ENCODE assay signal across 11 mouse cellular contexts in the genomic region with DNA sequence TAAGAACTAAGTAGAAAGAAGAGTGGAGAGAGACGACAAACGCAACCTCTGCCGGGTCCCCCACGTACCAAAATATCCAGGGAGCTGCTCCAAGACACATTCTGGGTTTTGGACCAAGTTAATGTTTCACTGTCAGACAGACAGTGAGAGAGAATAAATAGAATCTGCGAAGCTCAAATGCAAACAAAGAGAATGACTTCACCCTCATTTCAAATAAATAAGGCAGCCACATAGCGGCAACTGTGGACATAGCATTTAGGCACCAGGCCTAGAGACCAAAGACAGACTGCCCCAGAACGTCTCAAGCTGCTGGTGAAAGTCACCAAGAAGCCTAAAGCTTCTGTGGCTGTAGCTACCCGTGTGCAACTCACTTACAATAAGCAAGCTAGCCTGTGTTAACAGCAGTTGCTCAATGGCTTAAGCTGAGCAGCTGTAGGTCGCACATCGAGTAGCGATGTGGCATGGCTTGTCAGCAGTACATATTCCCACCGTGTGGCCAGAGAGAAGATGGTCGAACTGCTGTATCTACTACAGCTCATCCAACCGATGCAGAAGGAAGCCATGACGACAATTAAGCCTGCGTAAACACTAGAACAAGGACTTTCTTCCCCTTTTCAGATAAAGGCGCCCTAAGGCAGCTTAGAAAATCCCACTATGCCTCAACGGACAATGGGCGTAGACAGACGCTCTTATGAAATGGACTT. TPM values are rescaled to one million over a fixed set of nuclear protein-coding genes. Genes with fewer than 3 reads are reported as not detected.
A peak's percentile ranks its signal among the peaks of the same experiment; 100 is the strongest.
DNase-seq lines count a peak whose midpoint lies in the region; ATAC-seq and TF ChIP-seq lines count a peak whose summit lies in the region.
"Had no signal": no experiment of that assay in that cellular context is flagged by ENCODE, and none has a peak within 500 bp of the region (broad histone marks: within the 10 kb centered on the region; RNA-seq: fewer than 3 reads in every experiment).

No protein-coding gene starts in this region.

- no peaks in the 10 kb centered on the region for H3K27me3 ChIP-seq in forebrain, embryonic 10.5 days (ENCODE audit: poor library complexity, severe bottlenecking)
- H3K27me3 ChIP-seq in forebrain, embryonic 11.5 days (ENCODE audit: control insufficient read depth, insufficient read depth, low read length), result no peaks in the 10 kb centered on the region
- H3K27me3 ChIP-seq in hindbrain, postnatal 0 days (ENCODE audit: insufficient read depth, low read length), result no peaks in the 10 kb centered on the region
- H3K27me3 ChIP-seq in hindbrain, embryonic 16.5 days (replicated peaks; ENCODE audit: control insufficient read depth, insufficient read depth, low read length), result no peaks in the 10 kb centered on the region
- H3K27me3 ChIP-seq in spleen, adult 2 months (ENCODE audit: control insufficient read depth, insufficient read depth, low read length), result no peaks in the 10 kb centered on the region
- H3K27me3 ChIP-seq: neural tube, embryonic 13.5 days had no signal

- no peak for ATAC-seq in forebrain, embryonic 11.5 days (replicated peaks; ENCODE audit: low FRiP score)
- no peak for ATAC-seq in hindbrain, postnatal 0 days
- ATAC-seq in hindbrain, embryonic 16.5 days, result no peak

- WGBS in forebrain, embryonic 10.5 days, result 85% methylated on average over 20 of the region's 20 CpGs
- 79% methylated on average over 20 of the region's 20 CpGs for WGBS in forebrain, embryonic 11.5 days
- WGBS in hindbrain, postnatal 0 days, result 68% methylated on average over 20 of the region's 20 CpGs
- 68% methylated on average over 20 of the region's 20 CpGs for WGBS in hindbrain, embryonic 16.5 days
- 64% methylated on average over 20 of the region's 20 CpGs for WGBS in spleen, adult 2 months

- no peak overlapping the region for H3K9ac ChIP-seq in forebrain, embryonic 11.5 days (ENCODE audit: low read length)
- no peak overlapping the region for H3K9ac ChIP-seq in hindbrain, postnatal 0 days (replicated peaks; ENCODE audit: low read length)
- H3K9ac ChIP-seq in hindbrain, embryonic 16.5 days (ENCODE audit: low read depth, low read length), result no peak overlapping the region
- H3K9ac ChIP-seq: neural tube, embryonic 13.5 days had no signal

- TF ChIP-seq POLR2A in spleen, adult 2 months (IDR thresholded peaks at IDR 0.05; ENCODE audit: low read depth, low read length), result no peak

- H3K36me3 ChIP-seq in forebrain, embryonic 10.5 days (replicated peaks), result no peaks in the 10 kb centered on the region
- H3K36me3 ChIP-seq in forebrain, embryonic 11.5 days (ENCODE audit: control insufficient read depth, insufficient read depth, low read length), result no peaks in the 10 kb centered on the region
- H3K36me3 ChIP-seq in hindbrain, postnatal 0 days (ENCODE audit: insufficient read depth, low read length), result no peaks in the 10 kb centered on the region
- no peaks in the 10 kb centered on the region for H3K36me3 ChIP-seq in hindbrain, embryonic 16.5 days (ENCODE audit: control insufficient read depth, insufficient read depth, low read length)
- H3K36me3 ChIP-seq in spleen, adult 2 months (ENCODE audit: control insufficient read depth, insufficient read depth, low read length), result no peaks in the 10 kb centered on the region
- H3K36me3 ChIP-seq: neural tube, embryonic 13.5 days had no signal

- no peak; the same call in 1 of the 2 replicates for TF ChIP-seq CTCF in hindbrain, postnatal 0 days (IDR thresholded peaks at IDR 0.05; ENCODE audit: low read depth)
- no peak for TF ChIP-seq CTCF in spleen, adult 2 months (IDR thresholded peaks at IDR 0.05; ENCODE audit: extremely low read depth, insufficient read depth, insufficient read length, insufficient replicate concordance)

- no peaks in the 10 kb centered on the region for H3K9me3 ChIP-seq in forebrain, embryonic 10.5 days
- no peaks in the 10 kb centered on the region for H3K9me3 ChIP-seq in forebrain, embryonic 11.5 days (ENCODE audit: control insufficient read depth, low read length)
- H3K9me3 ChIP-seq in hindbrain, postnatal 0 days (ENCODE audit: low read length), result no peaks in the 10 kb centered on the region
- no peaks in the 10 kb centered on the region for H3K9me3 ChIP-seq in hindbrain, embryonic 16.5 days (ENCODE audit: control insufficient read depth, low read length)
- H3K9me3 ChIP-seq: neural tube, embryonic 13.5 days had no signal

- no peak overlapping the region for H3K4me2 ChIP-seq in forebrain, embryonic 11.5 days (ENCODE audit: low read depth, low read length, severe bottlenecking)
- no peak overlapping the region for H3K4me2 ChIP-seq in hindbrain, postnatal 0 days (ENCODE audit: low read depth, low read length)
- no peak overlapping the region for H3K4me2 ChIP-seq in hindbrain, embryonic 16.5 days (ENCODE audit: low read length)
- H3K4me2 ChIP-seq: neural tube, embryonic 13.5 days had no signal

- no peak for DNase-seq in forebrain, embryonic 10.5 days (ENCODE audit: extremely low spot score, low spot score)
- DNase-seq in forebrain, embryonic 11.5 days (ENCODE audit: low spot score), result no peak
- no peak for DNase-seq in hindbrain, postnatal 0 days (ENCODE audit: low spot score)
- no peak for DNase-seq in spleen, adult 2 months (ENCODE audit: low read depth in 1 of 2, low spot score in 2 of 2)
- no peak for DNase-seq in spleen, postnatal 4 days (ENCODE audit: low spot score in 2 of 2)
- no peak for DNase-seq in thymus, postnatal 4 days
- DNase-seq in gastrocnemius, postnatal 10 days, result no peak
- DNase-seq: cerebellum, adult 11 months; kidney, adult 18-20 months had no signal

- H3K4me1 ChIP-seq in forebrain, embryonic 10.5 days, result peaks cover 59% of the 10 kb centered on the region
- H3K4me1 ChIP-seq in forebrain, embryonic 11.5 days (replicated peaks; ENCODE audit: control insufficient read depth, insufficient read depth, low read length), result peaks cover 5% of the 10 kb centered on the region
- H3K4me1 ChIP-seq in hindbrain, postnatal 0 days (ENCODE audit: insufficient read depth, low read length), result peaks cover 14% of the 10 kb centered on the region; the same call in 1 of the 2 replicates
- 0 out of 2 replicates have a peak, but pooled peaks cover 5% of the 10 kb centered on the region for H3K4me1 ChIP-seq in hindbrain, embryonic 16.5 days (ENCODE audit: control insufficient read depth, insufficient read depth, low read depth, low read length)
- H3K4me1 ChIP-seq in spleen, adult 2 months (ENCODE audit: control insufficient read depth, insufficient read depth, insufficient read length), result peaks cover 3% of the 10 kb centered on the region; the same call in 1 of the 2 replicates

- peak overlapping the region; percentile 78 for H3K27ac ChIP-seq in forebrain, embryonic 10.5 days
- H3K27ac ChIP-seq in forebrain, embryonic 11.5 days (ENCODE audit: low read depth, low read length), result no peak overlapping the region
- peak overlapping the region; percentile 5; the same call in 1 of the 2 replicates for H3K27ac ChIP-seq in hindbrain, postnatal 0 days
- H3K27ac ChIP-seq in hindbrain, embryonic 16.5 days (ENCODE audit: low read depth, low read length), result no peak overlapping the region
- H3K27ac ChIP-seq in spleen, adult 2 months (ENCODE audit: insufficient read depth, low read length), result 0 out of 2 replicates have a peak overlapping the region, but pooled peaks have one; percentile 10
- H3K27ac ChIP-seq: neural tube, embryonic 13.5 days had no signal

- no peak overlapping the region for H3K4me3 ChIP-seq in forebrain, embryonic 10.5 days
- no peak overlapping the region for H3K4me3 ChIP-seq in forebrain, embryonic 11.5 days (ENCODE audit: low read depth, low read length)
- H3K4me3 ChIP-seq in hindbrain, postnatal 0 days (ENCODE audit: low read length), result no peak overlapping the region
- no peak overlapping the region for H3K4me3 ChIP-seq in hindbrain, embryonic 16.5 days (ENCODE audit: low read length)
- H3K4me3 ChIP-seq in spleen, adult 2 months (ENCODE audit: extremely low read depth, insufficient read depth, insufficient read length), result no peak overlapping the region
- H3K4me3 ChIP-seq: neural tube, embryonic 13.5 days had no signal

RNA-seq across cellular contexts. Expression of gene Spon2, which starts 0.6 kb away (rescaled TPM):
- polyA plus RNA-seq in forebrain, embryonic 10.5 days (2016; fragmentation: Nextera tagmentation; extraction: Ambion mirVana), result 2.6 and 3.6 TPM in 2 replicates
- 2.3 and 5.2 TPM in 2 replicates for polyA plus RNA-seq in forebrain, embryonic 11.5 days (2014; fragmentation: Nextera tagmentation; extraction: Ambion mirVana)
- 4.3 TPM in 2 replicates for total RNA-seq in hindbrain, postnatal 0 days (2014; rRNA removed)
- polyA plus RNA-seq in hindbrain, postnatal 0 days (2015; fragmentation: Nextera tagmentation; extraction: Ambion mirVana), result 3.6 and 3.9 TPM in 2 replicates
- polyA plus RNA-seq in hindbrain, embryonic 16.5 days (2015; fragmentation: Nextera tagmentation; extraction: Ambion mirVana), result 4.7 and 6.2 TPM in 2 replicates
- polyA plus RNA-seq in spleen, adult 2 months (2012; rRNA removed), result 8.9 and 11.2 TPM in 2 replicates
- total RNA-seq in gastrocnemius, postnatal 10 days (2021), result 10 to 100 TPM; 10.7 to 19.1 TPM

RNA-seq across cellular contexts. Expression of gene Ctbp1, which starts 55.9 kb away (rescaled TPM):
- 454 and 466 TPM in 2 replicates for polyA plus RNA-seq in forebrain, embryonic 10.5 days (2016; fragmentation: Nextera tagmentation; extraction: Ambion mirVana)
- polyA plus RNA-seq in forebrain, embryonic 11.5 days (2014; fragmentation: Nextera tagmentation; extraction: Ambion mirVana), result 560 and 627 TPM in 2 replicates
- 468 and 519 TPM in 2 replicates for total RNA-seq in hindbrain, postnatal 0 days (2014; rRNA removed)
- polyA plus RNA-seq in hindbrain, postnatal 0 days (2015; fragmentation: Nextera tagmentation; extraction: Ambion mirVana), result 372 and 378 TPM in 2 replicates
- 402 and 446 TPM in 2 replicates for polyA plus RNA-seq in hindbrain, embryonic 16.5 days (2015; fragmentation: Nextera tagmentation; extraction: Ambion mirVana)
- polyA plus RNA-seq in spleen, adult 2 months (2012; rRNA removed), result 346 and 410 TPM in 2 replicates
- total RNA-seq in gastrocnemius, postnatal 10 days (2021), result 100 to 1,000 TPM; 206 to 216 TPM

Comparison
In these comparisons a context has a peak if more than half of its experiments do, and no peak if none do; other contexts are left out.
1. H3K27ac ChIP-seq: peak in forebrain, embryonic 10.5 days (single experiment), hindbrain, postnatal 0 days (single experiment) and spleen, adult 2 months (single experiment); none in forebrain, embryonic 11.5 days (single experiment) and hindbrain, embryonic 16.5 days (single experiment).